Mouse (Mus musculus): ENCODE data around the gene Inpp5d. TPM values are rescaled to one million over a fixed set of nuclear protein-coding genes. Genes with fewer than 3 reads are reported as not detected.

The Inpp5d gene
- polyA plus RNA-seq, 1 experiment from 2014 or later: 6.0 TPM

GRCm38 (mm10) chr1:87740584-87741290, 120.6 kb downstream of the Inpp5d start:
- no peak overlapping the region for H3K27ac ChIP-seq (replicated peaks)
- H3K9ac ChIP-seq: no peak overlapping the region
- H3K4me2 ChIP-seq: no peak overlapping the region
- H3K9me3 ChIP-seq: no peaks in the 10 kb centered on the region
- no peaks in the 10 kb centered on the region for H3K36me3 ChIP-seq
- WGBS: 42% methylated on average over 6 of the region's 6 CpGs
- no peak for ATAC-seq (ENCODE audit: extremely low read depth, insufficient number of reproducible peaks, low FRiP score, low TSS enrichment)
- no peaks in the 10 kb centered on the region; the same call in 1 of the 2 replicates for H3K27me3 ChIP-seq (replicated peaks)
- H3K4me1 ChIP-seq: peaks cover 6% of the 10 kb centered on the region; the same call in 1 of the 2 replicates
- H3K4me3 ChIP-seq: no peak overlapping the region

- Histone ChIP-seq H3K4me1 (no peaks in the 10 kb centered on the region), H3K4me2 (no peak overlapping the region), H3K4me3 (no peak overlapping the region), H3K27me3 (replicated peaks) (peaks cover 31% of the 10 kb centered on the region), H3K27ac (replicated peaks) (no peak overlapping the region), H3K9ac (no peak overlapping the region), H3K36me3 (no peaks in the 10 kb centered on the region), H3K9me3 (no peaks in the 10 kb centered on the region)
- ATAC-seq (ENCODE audit: extremely low read depth, insufficient number of reproducible peaks, low FRiP score, low TSS enrichment): no peak
Observed at GRCm38 (mm10) chr1:87749360-87749973, 129.4 kb downstream of the Inpp5d start.

- WGBS: under 1% methylated on average over 76 of the region's 79 CpGs
- Histone ChIP-seq H3K27me3 (replicated peaks) (peaks cover 9% of the 10 kb centered on the region), H3K36me3 (peaks cover 23% of the 10 kb centered on the region), H3K4me3 (peak within 1 kb of the TSS; percentile 90), H3K4me2 (peak within 1 kb of the TSS; percentile 89), H3K9me3 (no peaks in the 10 kb centered on the region), H3K27ac (replicated peaks) (peak within 1 kb of the TSS; percentile 89), H3K9ac (peak within 1 kb of the TSS; percentile 99), H3K4me1 (peaks cover 9% of the 10 kb centered on the region)
- peak; percentile 94 for ATAC-seq (ENCODE audit: extremely low read depth, insufficient number of reproducible peaks, low FRiP score, low TSS enrichment)
Observed at GRCm38 (mm10) chr1:87755641-87756470, 135.7 kb downstream of the Inpp5d start, which contains the start of gene Atg16l1. Gene Atg16l1, plus strand, starts transcription at chr1:87755870.

GRCm38 (mm10) chr1:87763821-87764220, 143.7 kb downstream of the Inpp5d start:
- H3K9me3 ChIP-seq: no peaks in the 10 kb centered on the region
- H3K4me3 ChIP-seq: no peak overlapping the region
- H3K9ac ChIP-seq: no peak overlapping the region
- peaks cover 97% of the 10 kb centered on the region for H3K36me3 ChIP-seq
- 88% methylated on average over 3 of the region's 3 CpGs for WGBS
- H3K4me1 ChIP-seq: no peaks in the 10 kb centered on the region
- H3K27ac ChIP-seq (replicated peaks): no peak overlapping the region
- no peak overlapping the region for H3K4me2 ChIP-seq
- ATAC-seq (ENCODE audit: extremely low read depth, insufficient number of reproducible peaks, low FRiP score, low TSS enrichment): no peak
- no peaks in the 10 kb centered on the region for H3K27me3 ChIP-seq (replicated peaks)

GRCm38 (mm10) chr1:87765741-87766140, 145.6 kb downstream of the Inpp5d start:
- Histone ChIP-seq H3K4me3 (no peak overlapping the region), H3K9me3 (no peaks in the 10 kb centered on the region), H3K9ac (no peak overlapping the region), H3K4me2 (no peak overlapping the region), H3K27ac (replicated peaks) (no peak overlapping the region), H3K4me1 (no peaks in the 10 kb centered on the region), H3K27me3 (replicated peaks) (no peaks in the 10 kb centered on the region), H3K36me3 (peaks cover 99% of the 10 kb centered on the region)
- WGBS: 76% methylated on average over 2 of the region's 2 CpGs
- ATAC-seq (ENCODE audit: extremely low read depth, insufficient number of reproducible peaks, low FRiP score, low TSS enrichment): no peak

- Histone ChIP-seq H3K4me3 (no peak overlapping the region), H3K4me1 (no peaks in the 10 kb centered on the region), H3K27me3 (replicated peaks) (no peaks in the 10 kb centered on the region), H3K9me3 (no peaks in the 10 kb centered on the region), H3K4me2 (no peak overlapping the region), H3K36me3 (peaks cover 99% of the 10 kb centered on the region), H3K27ac (replicated peaks) (no peak overlapping the region), H3K9ac (no peak overlapping the region)
- WGBS: 79% methylated on average over 3 of the region's 3 CpGs
- ATAC-seq (ENCODE audit: extremely low read depth, insufficient number of reproducible peaks, low FRiP score, low TSS enrichment): no peak
Observed at GRCm38 (mm10) chr1:87766233-87766632, 146.1 kb downstream of the Inpp5d start.

GRCm38 (mm10) chr1:87769263-87769662, 149.2 kb downstream of the Inpp5d start:
- no peak overlapping the region for H3K9ac ChIP-seq
- no peak for ATAC-seq (ENCODE audit: extremely low read depth, insufficient number of reproducible peaks, low FRiP score, low TSS enrichment)
- H3K27me3 ChIP-seq (replicated peaks): no peaks in the 10 kb centered on the region
- WGBS: 94% methylated on average over 2 of the region's 2 CpGs
- no peaks in the 10 kb centered on the region for H3K9me3 ChIP-seq
- no peak overlapping the region for H3K4me2 ChIP-seq
- H3K4me3 ChIP-seq: no peak overlapping the region
- H3K36me3 ChIP-seq: peaks cover 98% of the 10 kb centered on the region
- H3K4me1 ChIP-seq: no peaks in the 10 kb centered on the region
- no peak overlapping the region for H3K27ac ChIP-seq (replicated peaks)

Other genes with a start within 250 kb of the Inpp5d start
- gene Kcnj13, start 225.6 kb upstream of the Inpp5d start, polyA plus RNA-seq (2015; fragmentation: Nextera tagmentation; extraction: Ambion mirVana): 0.24 and 0.29 TPM in 2 replicates
- not detected in 2 replicates for gene Snorc, start 150.0 kb upstream of the Inpp5d start, polyA plus RNA-seq (2015; fragmentation: Nextera tagmentation; extraction: Ambion mirVana)
- gene Neu2, start 110.4 kb upstream of the Inpp5d start, polyA plus RNA-seq (2015; fragmentation: Nextera tagmentation; extraction: Ambion mirVana): 0.09 TPM in 1 of 2 replicates, not detected in the other
- 0.31 and 0.41 TPM in 2 replicates for gene Ngef, start 46.4 kb upstream of the Inpp5d start, polyA plus RNA-seq (2015; fragmentation: Nextera tagmentation; extraction: Ambion mirVana)
- 21.8 and 23.5 TPM in 2 replicates for gene Atg16l1, start 135.6 kb downstream of the Inpp5d start, polyA plus RNA-seq (2015; fragmentation: Nextera tagmentation; extraction: Ambion mirVana)
- 0.70 and 0.82 TPM in 2 replicates for gene Sag, start 183.4 kb downstream of the Inpp5d start, polyA plus RNA-seq (2015; fragmentation: Nextera tagmentation; extraction: Ambion mirVana)
- gene Dgkd, start 233.0 kb downstream of the Inpp5d start, polyA plus RNA-seq (2015; fragmentation: Nextera tagmentation; extraction: Ambion mirVana): 20.0 and 20.4 TPM in 2 replicates

Measured in heart, embryonic 13.5 days (tissue).